Mouse (Mus musculus): Measurements from ENCODE around the gene Slain1. TPM values are rescaled to one million over a fixed set of nuclear protein-coding genes. Genes with fewer than 3 reads are reported as not detected.

Slain1 gene
- polyA plus RNA-seq, 1 experiment from 2014 or later, result 2.7 TPM

- peak; percentile 95 for DNase-seq (ENCODE audit: low spot score)
- no peaks in the 10 kb centered on the region for H3K36me3 ChIP-seq (ENCODE audit: control insufficient read depth, insufficient read depth, low read length)
Measured at GRCm38 (mm10) chr14:103718836-103719575, 69.0 kb downstream of the Slain1 start.

GRCm38 (mm10) chr14:103720163-103720562, 70.1 kb downstream of the Slain1 start:
- no peak for DNase-seq (ENCODE audit: low spot score)
- no peaks in the 10 kb centered on the region for H3K36me3 ChIP-seq (ENCODE audit: control insufficient read depth, insufficient read depth, low read length)
- H3K9ac ChIP-seq (ENCODE audit: low read depth, low read length), result no peak overlapping the region
- H3K4me2 ChIP-seq (ENCODE audit: low read depth, low read length), result no peak overlapping the region
- H3K27me3 ChIP-seq (replicated peaks; ENCODE audit: control insufficient read depth, insufficient read depth, low read length), result no peaks in the 10 kb centered on the region
- no peak for ATAC-seq (ENCODE audit: low read depth)
- no peaks in the 10 kb centered on the region for H3K4me1 ChIP-seq (ENCODE audit: control insufficient read depth, insufficient read depth, low read length)
- no peaks in the 10 kb centered on the region for H3K9me3 ChIP-seq (ENCODE audit: control insufficient read depth, low read length)
- WGBS, result 83% methylated on average over 7 of the region's 7 CpGs
- no peak overlapping the region for H3K27ac ChIP-seq (replicated peaks; ENCODE audit: low read depth, low read length)
- no peak overlapping the region for H3K4me3 ChIP-seq (ENCODE audit: low read depth, low read length)

More at GRCm38 (mm10) chr14:103718836-103719575, 69.0 kb downstream of the Slain1 start:
- ATAC-seq (ENCODE audit: low read depth), result peak; percentile 91
- Histone ChIP-seq H3K4me3 (ENCODE audit: low read depth, low read length) (peak overlapping the region; percentile 18), H3K9ac (ENCODE audit: low read depth, low read length) (peak overlapping the region; percentile 41; the same call in 1 of the 2 replicates), H3K27me3 (replicated peaks; ENCODE audit: control insufficient read depth, insufficient read depth, low read length) (no peaks in the 10 kb centered on the region), H3K27ac (replicated peaks; ENCODE audit: low read depth, low read length) (no peak overlapping the region), H3K4me2 (ENCODE audit: low read depth, low read length) (peak overlapping the region; percentile 48), H3K9me3 (ENCODE audit: control insufficient read depth, low read length) (no peaks in the 10 kb centered on the region), H3K4me1 (ENCODE audit: control insufficient read depth, insufficient read depth, low read length) (no peaks in the 10 kb centered on the region)
- 19% methylated on average over 15 of the region's 15 CpGs for WGBS

GRCm38 (mm10) chr14:103720637-103721355, 70.8 kb downstream of the Slain1 start:
- ATAC-seq (ENCODE audit: low read depth), result no peak
- 53% methylated on average over 13 of the region's 13 CpGs for whole genome bisulfite sequencing

GRCm38 (mm10) chr14:103723314-103723713, 73.3 kb downstream of the Slain1 start:
- no peaks in the 10 kb centered on the region for H3K36me3 ChIP-seq (ENCODE audit: control insufficient read depth, insufficient read depth, low read length)
- no peaks in the 10 kb centered on the region for H3K9me3 ChIP-seq (ENCODE audit: control insufficient read depth, low read length)
- H3K9ac ChIP-seq (ENCODE audit: low read depth, low read length), result no peak overlapping the region
- H3K4me1 ChIP-seq (ENCODE audit: control insufficient read depth, insufficient read depth, low read length), result no peaks in the 10 kb centered on the region
- H3K27me3 ChIP-seq (replicated peaks; ENCODE audit: control insufficient read depth, insufficient read depth, low read length), result no peaks in the 10 kb centered on the region
- 78% methylated on average over 9 of the region's 9 CpGs for WGBS
- H3K27ac ChIP-seq (replicated peaks; ENCODE audit: low read depth, low read length), result no peak overlapping the region
- no peak overlapping the region for H3K4me3 ChIP-seq (ENCODE audit: low read depth, low read length)
- H3K4me2 ChIP-seq (ENCODE audit: low read depth, low read length), result no peak overlapping the region
- ATAC-seq (ENCODE audit: low read depth) (no peak), DNase-seq (ENCODE audit: low spot score) (no peak)

More at GRCm38 (mm10) chr14:103720637-103721355, 70.8 kb downstream of the Slain1 start:
- Histone ChIP-seq H3K4me3 (ENCODE audit: low read depth, low read length) (no peak overlapping the region), H3K27me3 (replicated peaks; ENCODE audit: control insufficient read depth, insufficient read depth, low read length) (no peaks in the 10 kb centered on the region), H3K4me1 (ENCODE audit: control insufficient read depth, insufficient read depth, low read length) (no peaks in the 10 kb centered on the region), H3K9ac (ENCODE audit: low read depth, low read length) (no peak overlapping the region), H3K4me2 (ENCODE audit: low read depth, low read length) (no peak overlapping the region), H3K36me3 (ENCODE audit: control insufficient read depth, insufficient read depth, low read length) (no peaks in the 10 kb centered on the region), H3K27ac (replicated peaks; ENCODE audit: low read depth, low read length) (no peak overlapping the region), H3K9me3 (ENCODE audit: control insufficient read depth, low read length) (no peaks in the 10 kb centered on the region)
- peak; percentile 64 for DNase-seq (ENCODE audit: low spot score)

- no peak overlapping the region for H3K4me3 ChIP-seq (ENCODE audit: low read depth, low read length)
- H3K4me2 ChIP-seq (ENCODE audit: low read depth, low read length), result no peak overlapping the region
- no peaks in the 10 kb centered on the region for H3K36me3 ChIP-seq (ENCODE audit: control insufficient read depth, insufficient read depth, low read length)
- no peak overlapping the region for H3K9ac ChIP-seq (ENCODE audit: low read depth, low read length)
- ATAC-seq (ENCODE audit: low read depth) (no peak), DNase-seq (ENCODE audit: low spot score) (no peak)
- no peaks in the 10 kb centered on the region for H3K4me1 ChIP-seq (ENCODE audit: control insufficient read depth, insufficient read depth, low read length)
- no peaks in the 10 kb centered on the region for H3K9me3 ChIP-seq (ENCODE audit: control insufficient read depth, low read length)
- H3K27me3 ChIP-seq (replicated peaks; ENCODE audit: control insufficient read depth, insufficient read depth, low read length), result no peaks in the 10 kb centered on the region
- 69% methylated on average over 4 of the region's 4 CpGs for WGBS
- no peak overlapping the region for H3K27ac ChIP-seq (replicated peaks; ENCODE audit: low read depth, low read length)
Measured at GRCm38 (mm10) chr14:103723841-103724240, 73.8 kb downstream of the Slain1 start.

- Histone ChIP-seq H3K9ac (ENCODE audit: low read depth, low read length) (no peak overlapping the region), H3K4me3 (ENCODE audit: low read depth, low read length) (no peak overlapping the region), H3K4me1 (ENCODE audit: control insufficient read depth, insufficient read depth, low read length) (peaks cover 3% of the 10 kb centered on the region; the same call in 1 of the 2 replicates), H3K36me3 (ENCODE audit: control insufficient read depth, insufficient read depth, low read length) (no peaks in the 10 kb centered on the region), H3K27ac (replicated peaks; ENCODE audit: low read depth, low read length) (no peak overlapping the region), H3K27me3 (replicated peaks; ENCODE audit: control insufficient read depth, insufficient read depth, low read length) (no peaks in the 10 kb centered on the region), H3K4me2 (ENCODE audit: low read depth, low read length) (no peak overlapping the region), H3K9me3 (ENCODE audit: control insufficient read depth, low read length) (no peaks in the 10 kb centered on the region)
- WGBS, result 86% methylated on average over 8 of the region's 8 CpGs
- ATAC-seq (ENCODE audit: low read depth), result no peak
- no peak for DNase-seq (ENCODE audit: low spot score)
Measured at GRCm38 (mm10) chr14:103728506-103728905, 78.5 kb downstream of the Slain1 start.

- DNase-seq (ENCODE audit: low spot score) (no peak), ATAC-seq (ENCODE audit: low read depth) (no peak)
- no peaks in the 10 kb centered on the region for H3K36me3 ChIP-seq (ENCODE audit: control insufficient read depth, insufficient read depth, low read length)
- no peak overlapping the region for H3K4me3 ChIP-seq (ENCODE audit: low read depth, low read length)
- H3K4me2 ChIP-seq (ENCODE audit: low read depth, low read length), result no peak overlapping the region
- no peaks in the 10 kb centered on the region for H3K9me3 ChIP-seq (ENCODE audit: control insufficient read depth, low read length)
- peak overlapping the region; percentile 52; the same call in 1 of the 2 replicates for H3K27ac ChIP-seq (replicated peaks; ENCODE audit: low read depth, low read length)
- no peak overlapping the region for H3K9ac ChIP-seq (ENCODE audit: low read depth, low read length)
- H3K27me3 ChIP-seq (replicated peaks; ENCODE audit: control insufficient read depth, insufficient read depth, low read length), result no peaks in the 10 kb centered on the region
- H3K4me1 ChIP-seq (ENCODE audit: control insufficient read depth, insufficient read depth, low read length), result peaks cover 3% of the 10 kb centered on the region; the same call in 1 of the 2 replicates
- 61% methylated on average over 23 of the region's 23 CpGs for WGBS
Measured at GRCm38 (mm10) chr14:103728951-103729725, 79.1 kb downstream of the Slain1 start.

- 34% methylated on average over 11 of the region's 11 CpGs for WGBS
- ATAC-seq (ENCODE audit: low read depth), result 0 out of 2 replicates have a peak, but pooled peaks have one; percentile 33
- H3K4me3 ChIP-seq (ENCODE audit: low read depth, low read length), result no peak overlapping the region
- H3K4me1 ChIP-seq (ENCODE audit: control insufficient read depth, insufficient read depth, low read length), result peaks cover 3% of the 10 kb centered on the region; the same call in 1 of the 2 replicates
- no peaks in the 10 kb centered on the region for H3K36me3 ChIP-seq (ENCODE audit: control insufficient read depth, insufficient read depth, low read length)
- no peak for DNase-seq (ENCODE audit: low spot score)
- H3K9me3 ChIP-seq (ENCODE audit: control insufficient read depth, low read length), result no peaks in the 10 kb centered on the region
- H3K4me2 ChIP-seq (ENCODE audit: low read depth, low read length), result no peak overlapping the region; the same call in 1 of the 2 replicates
- no peak overlapping the region for H3K9ac ChIP-seq (ENCODE audit: low read depth, low read length)
- H3K27ac ChIP-seq (replicated peaks; ENCODE audit: low read depth, low read length), result 0 out of 2 replicates have a peak overlapping the region, but pooled peaks have one; percentile 2
- no peaks in the 10 kb centered on the region for H3K27me3 ChIP-seq (replicated peaks; ENCODE audit: control insufficient read depth, insufficient read depth, low read length)
Measured at GRCm38 (mm10) chr14:103729760-103730367, 79.8 kb downstream of the Slain1 start.
